Mouse (Mus musculus) brain, embryonic 14.5 days (tissue): ENCODE results near the gene Dmgdh. TPM values are rescaled to one million over a fixed set of nuclear protein-coding genes. Genes with fewer than 3 reads are reported as not detected.
A peak's percentile ranks its signal among the peaks of the same experiment; 100 is the strongest.

Experiments
- DNase-seq: peaks from one replicate; pipeline ENCODE4 v3.0.0-alpha.2; 2011; ENCODE audit warnings: low read depth
- CTCF ChIP-seq: fragments of 200-500 bp; IDR thresholded peaks from 2 replicates; pipeline ENCODE4 v1.5.1; 2012; ENCODE audit warnings: inconsistent platforms, mild to moderate bottlenecking, moderate library complexity, borderline replicate concordance; ENCODE audit not compliant: insufficient read depth, insufficient read length; ENCODE audit errors: extremely low read depth
- POLR2A ChIP-seq: fragments of 200-500 bp; IDR thresholded peaks from 2 replicates; pipeline ENCODE4 v1.6.1; 2012; ENCODE audit warnings: mild to moderate bottlenecking, inconsistent platforms, borderline replicate concordance; ENCODE audit not compliant: poor library complexity, insufficient read depth, insufficient read length, severe bottlenecking; ENCODE audit errors: extremely low read depth
- polyA plus RNA-seq: library from polyadenylated mRNA; depleted of rRNA; stranded (reverse); fragments of >200 nt; gene quantifications from 2 replicates; pipeline ENCODE4 v1.2.3, GENCODE M21; 2012; rRNA removed

The Dmgdh gene
- polyA plus RNA-seq, 1 experiment = 0.26 TPM

- DNase-seq = no peak
- TF ChIP-seq CTCF (no peak), POLR2A (no peak)
These were observed 108.6 kb downstream of the Dmgdh start for GRCm38 (mm10) chr13:93782823-93783222.

GRCm38 (mm10) chr13:93785329-93785728 lies 111.1 kb downstream of the Dmgdh start:
- no peak for DNase-seq
- no peak for TF ChIP-seq POLR2A
- peak; percentile 17; the same call in 1 of the 2 replicates for TF ChIP-seq CTCF

- DNase-seq = peak; percentile 17
- no peak for TF ChIP-seq CTCF
- TF ChIP-seq POLR2A = no peak
These were observed 111.8 kb downstream of the Dmgdh start for GRCm38 (mm10) chr13:93786051-93786450.

GRCm38 (mm10) chr13:93787647-93788046 lies 113.4 kb downstream of the Dmgdh start:
- no peak for TF ChIP-seq CTCF
- no peak for TF ChIP-seq POLR2A
- DNase-seq = peak; percentile 75

GRCm38 (mm10) chr13:93792945-93793642 lies 118.9 kb downstream of the Dmgdh start:
- TF ChIP-seq CTCF (peak; percentile 46; the same call in 1 of the 2 replicates), POLR2A (no peak)
- DNase-seq = peak; percentile 88

- DNase-seq = no peak
- TF ChIP-seq POLR2A (no peak), CTCF (no peak)
These were observed 119.5 kb downstream of the Dmgdh start for GRCm38 (mm10) chr13:93793643-93794182.

- TF ChIP-seq CTCF (no peak), POLR2A (no peak)
- no peak for DNase-seq
These were observed 122.9 kb downstream of the Dmgdh start for GRCm38 (mm10) chr13:93797011-93797600.

Other genes starting within 250 kb of the Dmgdh start
- gene Jmy, start 174.6 kb upstream of the Dmgdh start, polyA plus RNA-seq = 10.2 and 12.3 TPM in 2 replicates
- 0.09 and 0.31 TPM in 2 replicates for gene Bhmt, start 36.5 kb upstream of the Dmgdh start, polyA plus RNA-seq
- 0.05 and 0.10 TPM in 2 replicates for gene Bhmt2, start 131 bp upstream of the Dmgdh start, polyA plus RNA-seq
- 18.5 and 19.5 TPM in 2 replicates for gene Arsb, start 97.2 kb downstream of the Dmgdh start, polyA plus RNA-seq